Comparison of ENCODE assay signal across 8 mouse cellular contexts in the genomic region with DNA sequence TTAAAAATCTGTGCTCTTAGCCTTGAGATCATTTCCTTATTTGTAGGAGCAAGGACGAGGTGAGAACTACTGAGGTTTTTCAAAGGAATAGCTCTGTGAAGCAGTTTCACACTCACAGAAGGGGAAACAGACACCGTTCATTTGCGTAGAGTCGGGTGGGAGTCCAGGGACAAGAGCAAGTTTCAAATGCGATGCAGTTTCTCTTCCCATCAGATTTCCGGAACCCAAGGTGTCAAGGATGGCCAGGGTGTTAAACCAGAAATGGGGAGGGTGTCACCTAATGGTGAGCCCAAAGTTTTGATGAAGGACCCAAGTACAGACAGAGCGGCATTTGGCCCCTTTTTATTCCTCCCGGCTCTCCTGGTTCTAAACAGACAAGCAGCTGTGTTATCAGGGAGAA. TPM values are rescaled to one million over a fixed set of nuclear protein-coding genes. Genes with fewer than 3 reads are reported as not detected.
DNase-seq lines count a peak whose midpoint lies in the region; ATAC-seq and TF ChIP-seq lines count a peak whose summit lies in the region.

No protein-coding gene starts in this region.

- DNase-seq in CH12.LX (ENCODE audit: extremely low read depth) = peak; percentile 78
- DNase-seq in right cerebral cortex, postnatal 25 days = no peak
- DNase-seq in right cerebral cortex, postnatal 4 days = no peak

- no peak for TF ChIP-seq CTCF in CH12.LX (conservative IDR thresholded peaks at IDR 0.05 in 1 of 2, IDR thresholded peaks at IDR 0.05 in 1 of 2; ENCODE audit: low read depth in 2 of 2, low read length in 2 of 2)

- H3K27ac ChIP-seq in CH12.LX (ENCODE audit: insufficient read depth, low read depth) = peak overlapping the region; percentile 87

- H3K9ac ChIP-seq in CH12.LX (ENCODE audit: insufficient read depth, low read depth) = peak overlapping the region; percentile 34

- peaks cover 19% of the 10 kb centered on the region for H3K36me3 ChIP-seq in erythroblast, embryonic 14.5 days (ENCODE audit: control insufficient read depth)
- peaks cover 21 to 27% of the 10 kb centered on the region in 2 experiments for H3K36me3 ChIP-seq in CH12.LX (replicated peaks in 1 of 2; ENCODE audit: control insufficient read depth in 1 of 2, insufficient read depth in 1 of 2, low read length in 1 of 2)

- no peaks in the 10 kb centered on the region; the same call in 1 of the 2 replicates for H3K27me3 ChIP-seq in erythroblast, embryonic 14.5 days (ENCODE audit: control insufficient read depth)
- no peaks in the 10 kb centered on the region for H3K27me3 ChIP-seq in CH12.LX (replicated peaks)

- TF ChIP-seq RAD21 in CH12.LX (IDR thresholded peaks at IDR 0.05; ENCODE audit: low read depth, low read length) = no peak

- TF ChIP-seq EP300 in CH12.LX (IDR thresholded peaks at IDR 0.05; ENCODE audit: low read length) = 0 out of 2 replicates have a peak, but pooled peaks have one; percentile 13

- dilution Hi-C loops in CH12.LX (cut with MboI; ENCODE audit: extremely low pct_ligation_motif_present, extremely low pct_unique_long_range_greater_than_20kb, low sequenced_read_pairs) = no loop called here

- in situ Hi-C loops in CH12.LX (cut with MboI; ENCODE audit: low pct_ligation_motif_present, low pct_unique_long_range_greater_than_20kb, low sequenced_read_pairs) = no loop called here

- H3K4me2 ChIP-seq in CH12.LX (ENCODE audit: insufficient read depth, low read depth, poor library complexity, severe bottlenecking) = peak overlapping the region; percentile 52; the same call in 1 of the 2 replicates

- H3K4me1 ChIP-seq in erythroblast, embryonic 14.5 days (ENCODE audit: control insufficient read depth) = peaks cover 22% of the 10 kb centered on the region
- H3K4me1 ChIP-seq in CH12.LX (ENCODE audit: control insufficient read depth in 1 of 2, insufficient read depth in 2 of 2) = peaks cover 0 to 15% of the 10 kb centered on the region in 2 experiments; a peak in 2 of 4 replicates

- H3K9me3 ChIP-seq in erythroblast, embryonic 14.5 days (ENCODE audit: control insufficient read depth, low read length) = peaks cover 4% of the 10 kb centered on the region
- H3K9me3 ChIP-seq in CH12.LX (replicated peaks; ENCODE audit: low read length) = peaks cover 6% of the 10 kb centered on the region

- no peak for ATAC-seq in erythroblast, adult 5-6 weeks (replicated peaks; ENCODE audit: low FRiP score, poor library complexity, severe bottlenecking)
- ATAC-seq in granulocyte monocyte progenitor cell, adult 5-6 weeks (replicated peaks; ENCODE audit: poor library complexity, severe bottlenecking) = peak; percentile 70
- peak; percentile 50 for ATAC-seq in megakaryocyte, adult 5-6 weeks (ENCODE audit: poor library complexity, severe bottlenecking)
- ATAC-seq in frontal cortex, adult (ENCODE audit: low TSS enrichment) = no peak; the same call in 1 of the 2 replicates

- TF ChIP-seq POLR2A in CH12.LX (IDR thresholded peaks at IDR 0.05; ENCODE audit: low read depth, low read length) = no peak

- peak overlapping the region; percentile 81 for H3K4me3 ChIP-seq in erythroblast, embryonic 14.5 days (replicated peaks)
- H3K4me3 ChIP-seq in CH12.LX (replicated peaks in 1 of 3; ENCODE audit: low read depth in 2 of 3, low read length in 2 of 3, poor library complexity in 1 of 3) = peak overlapping the region; percentile 67 to 91 (median 72)

- H3K79me2 ChIP-seq in CH12.LX (replicated peaks; ENCODE audit: control insufficient read depth, extremely low read depth, insufficient read depth, poor library complexity, severe bottlenecking) = peaks cover 9% of the 10 kb centered on the region

TF ChIP-seq in CH12.LX, 34 proteins besides CTCF, POLR2A, EP300 and RAD21:
- TF ChIP-seq MAFK (IDR thresholded peaks at IDR 0.05; ENCODE audit: insufficient replicate concordance, low read length) = no peak
- no peak for TF ChIP-seq KAT2A (IDR thresholded peaks at IDR 0.05; ENCODE audit: insufficient replicate concordance, low read length)
- no peak for TF ChIP-seq ELF1 (IDR thresholded peaks at IDR 0.05; ENCODE audit: low read depth, low read length)
- no peak for TF ChIP-seq HCFC1 (IDR thresholded peaks at IDR 0.05; ENCODE audit: low read depth, low read length)
- TF ChIP-seq ETS1 (conservative IDR thresholded peaks at IDR 0.05; ENCODE audit: low read depth, low read length) = no peak
- TF ChIP-seq TBP (conservative IDR thresholded peaks at IDR 0.05; ENCODE audit: low read depth, low read length) = 0 out of 2 replicates have a peak, but pooled peaks have one; percentile 10
- TF ChIP-seq POLR2AphosphoS2 (IDR thresholded peaks at IDR 0.05; ENCODE audit: low read depth, low read length) = no peak
- peak; percentile 33 for TF ChIP-seq IRF4 (IDR thresholded peaks at IDR 0.05; ENCODE audit: low read depth, low read length)
- no peak for TF ChIP-seq NELFE (IDR thresholded peaks at IDR 0.05; ENCODE audit: low read depth, low read length)

RNA-seq across cellular contexts. Expression of a gene that starts 0.3 kb away (rescaled TPM):
- 3.9 and 4.3 TPM in 2 replicates for polyA plus RNA-seq in erythroblast, embryonic 14.5 days (2012)
- total RNA-seq in erythroblast, adult 5-6 weeks (2015; ENCODE audit: low replicate concordance) = 23.8 and 26.5 TPM in 2 replicates
- 7.3 and 8.9 TPM in 2 replicates for total RNA-seq in erythroblast, adult 5-6 weeks (2017; ENCODE audit: low replicate concordance)
- total RNA-seq in CH12.LX (2012; rRNA removed) (50.8 and 62.9 TPM in 2 replicates), CH12.LX (2014; rRNA removed) (54.2 and 70.3 TPM in 2 replicates)
- polyA plus RNA-seq in CH12.LX (2012; ENCODE audit: insufficient read length, low read depth) = 67.4 and 73.6 TPM in 2 replicates
- 85.8 and 89.8 TPM in 2 replicates for total RNA-seq in granulocyte monocyte progenitor cell, adult 5-6 weeks (2014; fragmentation: Nextera tagmentation)
- total RNA-seq in granulocyte monocyte progenitor cell, adult 5-6 weeks (2017) = 44.6 and 55.5 TPM in 2 replicates
- 81.2 and 84.5 TPM in 2 replicates for total RNA-seq in megakaryocyte, adult 5-6 weeks (2015)
- 32.8 and 37.5 TPM in 2 replicates for total RNA-seq in megakaryocyte, adult 5-6 weeks (2017)

RNA-seq across cellular contexts. Expression of a gene that starts 12.2 kb away (rescaled TPM):
- not detected in 2 replicates for polyA plus RNA-seq in erythroblast, embryonic 14.5 days (2012)
- not detected in 2 replicates for total RNA-seq in erythroblast, adult 5-6 weeks (2015; ENCODE audit: low replicate concordance)
- not detected in 2 replicates for total RNA-seq in erythroblast, adult 5-6 weeks (2017; ENCODE audit: low replicate concordance)
- total RNA-seq in CH12.LX (2012; rRNA removed) (0.25 and 0.89 TPM in 2 replicates), CH12.LX (2014; rRNA removed) (0.21 and 0.72 TPM in 2 replicates)
- polyA plus RNA-seq in CH12.LX (2012; ENCODE audit: insufficient read length, low read depth) = 0.59 and 0.70 TPM in 2 replicates
- total RNA-seq in granulocyte monocyte progenitor cell, adult 5-6 weeks (2014; fragmentation: Nextera tagmentation) = not detected in 2 replicates
- total RNA-seq in granulocyte monocyte progenitor cell, adult 5-6 weeks (2017) = not detected in 2 replicates
- 0.67 TPM in 1 of 2 replicates, not detected in the other for total RNA-seq in megakaryocyte, adult 5-6 weeks (2015)
- total RNA-seq in megakaryocyte, adult 5-6 weeks (2017) = 0.37 TPM in 1 of 2 replicates, not detected in the other

RNA-seq across cellular contexts. Expression of a gene that starts 16.9 kb away (rescaled TPM):
- 0.20 and 0.21 TPM in 2 replicates for polyA plus RNA-seq in erythroblast, embryonic 14.5 days (2012)
- total RNA-seq in erythroblast, adult 5-6 weeks (2015; ENCODE audit: low replicate concordance) = 2.5 and 10.6 TPM in 2 replicates
- 8.7 and 9.5 TPM in 2 replicates for total RNA-seq in erythroblast, adult 5-6 weeks (2017; ENCODE audit: low replicate concordance)
- total RNA-seq in CH12.LX (2012; rRNA removed) = 42.2 and 44.4 TPM in 2 replicates
- 22.9 and 23.8 TPM in 2 replicates for total RNA-seq in CH12.LX (2014; rRNA removed)
- polyA plus RNA-seq in CH12.LX (2012; ENCODE audit: insufficient read length, low read depth) = 40.4 and 40.7 TPM in 2 replicates
- 26.6 and 35.3 TPM in 2 replicates for total RNA-seq in granulocyte monocyte progenitor cell, adult 5-6 weeks (2014; fragmentation: Nextera tagmentation)
- 36.4 and 36.6 TPM in 2 replicates for total RNA-seq in granulocyte monocyte progenitor cell, adult 5-6 weeks (2017)
- total RNA-seq in megakaryocyte, adult 5-6 weeks (2015) = 20.9 and 23.7 TPM in 2 replicates
- total RNA-seq in megakaryocyte, adult 5-6 weeks (2017) = 38.3 and 44.1 TPM in 2 replicates

RNA-seq across cellular contexts. Expression of a gene that starts 17.6 kb away (rescaled TPM):
- polyA plus RNA-seq in erythroblast, embryonic 14.5 days (2012) = 0.07 and 0.12 TPM in 2 replicates
- total RNA-seq in erythroblast, adult 5-6 weeks (2015; ENCODE audit: low replicate concordance) = 0.77 and 1.5 TPM in 2 replicates
- 0.84 TPM in 1 of 2 replicates, not detected in the other for total RNA-seq in erythroblast, adult 5-6 weeks (2017; ENCODE audit: low replicate concordance)
- total RNA-seq in CH12.LX (2012; rRNA removed) = 2.3 and 3.3 TPM in 2 replicates
- total RNA-seq in CH12.LX (2014; rRNA removed) = 0.34 TPM in 1 of 2 replicates, not detected in the other
- polyA plus RNA-seq in CH12.LX (2012; ENCODE audit: insufficient read length, low read depth) = 0.23 and 0.63 TPM in 2 replicates
- 1.1 and 1.3 TPM in 2 replicates for total RNA-seq in granulocyte monocyte progenitor cell, adult 5-6 weeks (2014; fragmentation: Nextera tagmentation)
- total RNA-seq in granulocyte monocyte progenitor cell, adult 5-6 weeks (2017) = 0.52 and 3.0 TPM in 2 replicates
- total RNA-seq in megakaryocyte, adult 5-6 weeks (2015) = 0.47 and 0.78 TPM in 2 replicates
- total RNA-seq in megakaryocyte, adult 5-6 weeks (2017) = 2.3 and 2.6 TPM in 2 replicates

RNA-seq across cellular contexts. Expression of a gene that starts 17.6 kb away (rescaled TPM):
- polyA plus RNA-seq in erythroblast, embryonic 14.5 days (2012) = 25.9 and 30.7 TPM in 2 replicates
- 686 and 1,022 TPM in 2 replicates for total RNA-seq in erythroblast, adult 5-6 weeks (2015; ENCODE audit: low replicate concordance)
- 662 and 738 TPM in 2 replicates for total RNA-seq in erythroblast, adult 5-6 weeks (2017; ENCODE audit: low replicate concordance)
- total RNA-seq in CH12.LX (2012; rRNA removed) (3,858 and 4,378 TPM in 2 replicates), CH12.LX (2014; rRNA removed) (2,142 and 2,224 TPM in 2 replicates)
- polyA plus RNA-seq in CH12.LX (2012; ENCODE audit: insufficient read length, low read depth) = 1,222 and 1,264 TPM in 2 replicates
- 6,284 and 6,500 TPM in 2 replicates for total RNA-seq in granulocyte monocyte progenitor cell, adult 5-6 weeks (2014; fragmentation: Nextera tagmentation)
- 3,798 and 4,186 TPM in 2 replicates for total RNA-seq in granulocyte monocyte progenitor cell, adult 5-6 weeks (2017)
- total RNA-seq in megakaryocyte, adult 5-6 weeks (2015) = 2,783 and 3,111 TPM in 2 replicates
- total RNA-seq in megakaryocyte, adult 5-6 weeks (2017) = 4,808 and 5,330 TPM in 2 replicates

Comparison
In these comparisons a context has a peak if more than half of its experiments do, and no peak if none do; other contexts are left out.
1. ATAC-seq: peak in granulocyte monocyte progenitor cell, adult 5-6 weeks (single experiment) and megakaryocyte, adult 5-6 weeks (single experiment); none in erythroblast, adult 5-6 weeks (single experiment) and frontal cortex, adult (single experiment).